Mouse (Mus musculus) ES-Bruce4 (cell line): ENCODE measurements at regions not wholly inside any gene's neighbourhood (a gene's known extent, or its start where the extent isn't known, plus 50 kb on each side); places are given as distances from the start of the nearest gene placed in this dataset.
"Not testable (repeated sequence)": the region's sequence is repeated elsewhere in the genome, so short reads cannot be mapped to it uniquely, and the experiment has no call there.

Source experiments
- EP300 ChIP-seq: IDR thresholded peaks from 2 replicates; pipeline ENCODE4 v1.6.1; 2011; ENCODE audit warnings: low read depth, low read length; ENCODE audit not compliant: insufficient read depth
- POLR2A ChIP-seq: IDR thresholded peaks from one replicate; pipeline ENCODE4 v1.8.1; 2011; ENCODE audit warnings: low read length; ENCODE audit not compliant: insufficient read depth

GRCm38 (mm10) chr12:40929409-40929808 lies 94.5 kb upstream of the Immp2l start:
- TF ChIP-seq POLR2A, EP300: not testable (repeated sequence)
